Mouse (Mus musculus) c-Kit-negative CD71-positive TER-119-positive erythroid progenitor cells, embryonic 14.5 days (primary cell): Measurements from ENCODE around the gene Prss34.

Experiments
- DNase-seq: peaks from one replicate; pipeline ENCODE4 v3.0.0-alpha.2; 2013; ENCODE audit warnings: low read depth, low spot score

Prss34 gene

GRCm38 (mm10) chr17:25298094-25298493 lies at the start of gene Prss34:
Gene Prss34, plus strand, starts transcription at chr17:25298394.
- DNase-seq = no peak

- no peak for DNase-seq
Measured at GRCm38 (mm10) chr17:25250181-25250835, 47.9 kb upstream of the Prss34 start.

GRCm38 (mm10) chr17:25252643-25253042 lies 45.6 kb upstream of the Prss34 start:
- no peak for DNase-seq

- DNase-seq = no peak
Measured at GRCm38 (mm10) chr17:25253760-25254159, 44.4 kb upstream of the Prss34 start.

DNA sequence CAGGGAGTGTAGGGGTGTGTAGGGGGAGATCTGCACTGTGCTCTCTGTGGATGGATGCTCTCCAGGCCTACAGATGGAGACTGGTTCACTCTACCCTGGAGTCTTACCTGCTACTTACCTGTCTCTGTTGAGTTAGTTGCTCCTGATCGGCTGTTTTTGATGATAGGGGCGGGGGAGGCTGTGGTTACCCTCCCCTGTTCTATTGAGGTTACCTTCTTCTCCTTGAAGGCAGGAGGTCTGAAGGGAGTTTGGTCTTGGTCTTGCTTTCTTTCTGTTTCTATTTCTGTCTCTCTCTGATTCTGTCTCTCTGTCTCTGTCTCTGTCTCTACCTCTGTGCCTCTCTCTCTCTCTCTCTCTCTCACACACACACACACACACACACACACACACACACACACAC lies 43.1 kb upstream of the Prss34 start:
- DNase-seq = no peak

DNA sequence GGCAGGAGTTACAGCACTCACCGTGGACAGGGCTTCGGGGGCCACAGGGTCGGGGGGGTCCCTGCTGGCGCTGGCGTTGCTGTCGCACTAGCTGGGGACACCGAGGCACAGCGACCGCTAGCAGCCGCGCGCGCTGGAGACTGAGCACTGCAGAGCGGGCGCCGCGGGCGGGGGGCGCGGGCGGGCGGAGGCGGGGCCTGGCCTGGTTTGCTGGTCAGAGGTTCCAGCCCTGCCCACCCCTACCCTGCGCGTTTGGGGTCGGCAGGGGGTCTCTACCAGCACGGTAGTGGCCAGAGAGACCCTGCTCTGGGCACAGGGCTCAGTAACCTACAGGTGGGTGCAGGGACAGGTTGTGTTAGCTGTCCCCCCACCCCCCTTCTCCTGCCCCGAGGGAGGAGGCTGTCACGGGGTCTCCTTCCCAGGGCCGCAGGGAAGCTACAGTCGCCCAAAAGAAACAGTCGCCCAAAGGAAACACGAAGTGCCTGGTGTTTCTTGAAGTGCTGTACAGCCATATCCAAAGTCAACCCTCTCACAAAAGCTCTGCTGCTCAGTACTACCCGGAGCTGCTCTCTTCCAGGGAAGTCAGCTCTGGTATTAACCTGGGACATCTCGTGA lies 41.9 kb upstream of the Prss34 start, which contains the start of gene Baiap3:
Baiap3 (minus strand) TSS at position 225 of the 615 bp plus-strand sequence.
- DNase-seq = no peak

- DNase-seq = no peak
Measured at GRCm38 (mm10) chr17:25257804-25258261, 40.4 kb upstream of the Prss34 start.

DNA sequence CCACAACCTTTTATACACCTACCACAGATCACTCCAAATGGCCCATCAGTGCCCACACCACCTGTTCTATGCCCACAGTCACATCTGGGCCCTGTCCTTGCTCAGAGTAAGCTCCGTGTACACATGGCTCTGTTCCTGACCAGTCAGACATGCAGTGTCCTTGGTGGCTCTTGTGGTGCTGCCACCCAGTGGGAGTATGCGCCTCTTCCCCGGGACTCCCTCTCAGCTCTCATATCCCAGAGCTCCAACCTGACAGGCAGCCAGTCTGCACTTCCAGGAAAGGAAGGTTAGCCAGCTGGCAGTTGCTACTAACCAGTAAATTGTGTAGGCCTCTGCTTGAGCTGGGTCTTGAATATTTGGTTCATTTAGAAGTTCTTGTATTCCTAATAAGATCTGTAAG lies 33.7 kb upstream of the Prss34 start:
- DNase-seq = no peak

- no peak for DNase-seq
Measured at GRCm38 (mm10) chr17:25270795-25271335, 27.3 kb upstream of the Prss34 start.

- peak; percentile 52 for DNase-seq
Measured at GRCm38 (mm10) chr17:25272326-25272725, 25.9 kb upstream of the Prss34 start.

DNA sequence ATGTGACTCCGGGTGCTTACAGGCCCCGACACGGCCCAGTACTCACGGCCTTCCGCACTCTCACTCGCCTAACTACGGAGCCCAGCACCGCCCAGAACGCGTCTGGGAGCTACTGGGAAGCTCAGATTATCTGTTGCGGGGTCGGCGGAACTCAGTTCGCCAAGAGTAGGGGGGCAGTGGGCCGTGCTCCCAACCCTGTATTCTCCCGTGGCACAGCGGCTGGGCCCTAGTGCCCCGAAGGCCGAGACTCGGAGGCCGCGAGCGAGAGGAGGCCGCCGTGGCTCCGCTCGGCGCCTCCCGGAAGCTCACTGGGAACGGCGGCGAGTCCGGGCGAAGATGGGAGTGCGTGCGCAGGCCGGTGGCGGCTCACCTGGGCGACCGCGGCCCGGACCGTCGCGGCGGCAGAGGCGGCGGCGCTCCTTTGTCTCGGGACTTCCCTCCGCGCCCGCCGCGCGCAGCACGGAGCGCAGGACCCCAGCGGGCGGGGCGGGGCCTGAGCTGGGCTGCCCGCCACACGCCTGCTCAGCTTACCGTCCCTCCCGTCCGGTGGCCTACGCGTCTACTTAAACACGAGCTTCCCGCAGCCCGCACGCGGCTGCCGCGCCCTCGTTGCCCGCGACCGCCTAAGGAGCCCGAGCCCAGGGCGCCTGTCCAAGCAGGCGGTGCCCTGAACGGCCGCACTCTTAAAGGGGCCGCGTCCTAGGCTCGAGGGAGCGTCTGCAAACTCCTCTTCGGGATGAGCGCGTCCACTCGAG lies 25.1 kb upstream of the Prss34 start:
- peak; percentile 45 for DNase-seq

GRCm38 (mm10) chr17:25273706-25274501 lies 24.3 kb upstream of the Prss34 start:
- DNase-seq = peak; percentile 98

DNA sequence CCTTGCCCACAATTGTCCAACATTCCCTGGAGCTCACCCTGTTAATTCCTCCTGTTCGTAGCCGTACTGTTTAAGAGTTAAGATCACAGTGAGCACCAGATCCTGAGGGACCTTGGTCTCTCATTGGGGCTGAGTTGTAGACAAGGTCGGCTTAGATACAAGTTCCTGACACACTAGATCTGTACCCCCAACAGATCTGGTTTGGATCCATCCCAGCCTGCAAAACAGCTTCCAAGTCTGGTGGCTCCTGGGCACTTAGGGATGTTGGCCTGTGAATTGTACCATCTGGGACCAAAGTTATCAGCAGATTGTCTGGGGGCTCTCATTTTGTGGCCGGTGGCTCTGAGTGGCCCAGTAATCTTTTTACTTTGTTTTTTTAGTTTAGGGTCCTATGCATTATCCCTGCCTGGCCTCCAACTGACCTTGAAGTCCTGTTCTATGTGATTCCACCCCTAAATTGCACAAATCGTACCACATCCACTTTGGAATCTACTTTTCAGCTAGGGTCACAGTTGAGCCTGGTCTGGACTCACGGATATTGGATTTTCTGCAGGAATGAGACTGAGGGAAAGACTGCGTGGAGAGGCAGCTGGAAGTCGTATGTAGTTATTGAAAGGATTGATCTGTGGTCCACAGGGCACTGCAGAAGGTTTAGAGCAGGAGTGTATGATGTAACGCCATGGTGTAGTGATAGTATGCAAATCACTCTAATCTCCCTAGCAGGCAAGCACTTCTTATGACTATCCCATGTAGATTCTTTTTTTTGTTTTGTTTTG lies 23.4 kb upstream of the Prss34 start, which contains the start of gene Ube2i:
Ube2i (minus strand) TSS at position 52 of the 776 bp plus-strand sequence.
- no peak for DNase-seq

DNA sequence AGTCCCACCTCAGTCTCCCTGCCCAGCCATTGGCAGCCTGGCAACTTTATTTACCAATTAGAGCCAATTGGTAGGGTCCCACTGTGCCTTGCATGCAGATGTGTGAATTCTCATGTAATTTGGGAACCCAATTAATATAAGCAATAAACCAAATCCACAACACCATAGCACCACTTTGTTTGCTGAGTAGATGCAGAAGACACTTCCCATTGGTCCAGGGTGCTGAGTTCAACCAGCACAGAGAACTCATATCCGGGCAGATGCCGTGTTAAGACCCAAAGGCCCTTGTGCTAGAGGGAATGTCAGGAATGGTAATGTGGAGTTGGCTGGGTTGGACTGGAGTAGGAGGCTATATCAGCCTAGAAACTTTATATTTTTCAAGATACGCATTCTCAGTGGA lies 22.4 kb upstream of the Prss34 start:
- DNase-seq = no peak

- peak; percentile 52 for DNase-seq
Measured at GRCm38 (mm10) chr17:25282133-25282532, 16.1 kb upstream of the Prss34 start.

DNA sequence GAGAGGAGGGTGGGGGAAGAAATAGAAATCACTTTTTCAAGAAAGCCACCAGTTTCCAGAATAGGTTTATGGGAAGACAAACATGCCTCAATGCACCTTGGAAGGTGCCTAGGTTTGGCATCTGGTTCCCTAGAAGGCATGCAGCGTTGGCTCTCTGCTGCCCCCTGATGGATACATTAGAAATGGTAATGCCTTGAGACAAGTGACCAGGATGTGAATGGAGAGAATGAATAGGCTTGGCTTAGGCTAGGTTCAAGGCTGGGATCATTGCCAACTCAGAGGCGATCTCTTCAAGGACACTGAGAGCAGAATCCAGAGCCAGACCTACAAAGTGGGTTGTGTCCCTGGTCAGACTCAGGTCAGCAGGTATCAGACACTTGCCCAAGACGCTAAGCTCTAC lies 13.2 kb upstream of the Prss34 start:
- peak; percentile 67 for DNase-seq

DNA sequence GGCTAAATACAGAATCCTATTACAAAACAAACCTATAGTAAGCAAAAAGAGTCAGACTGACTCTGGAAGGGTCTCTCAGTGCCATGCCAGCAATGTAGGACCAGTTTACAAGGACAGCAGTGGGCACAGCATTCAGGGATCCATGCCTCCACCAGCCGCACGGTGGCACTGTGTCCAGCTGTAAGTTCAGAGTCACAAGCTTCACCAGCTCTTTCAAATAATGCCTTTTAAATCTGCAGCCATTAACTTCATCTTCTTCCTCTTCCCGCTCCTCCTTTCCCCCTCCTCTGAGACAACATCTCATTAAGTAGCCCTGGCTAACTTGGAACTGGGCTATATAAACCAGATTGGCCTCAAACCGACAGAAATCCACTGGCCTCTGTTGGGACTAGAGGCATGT lies 9.4 kb upstream of the Prss34 start:
- no peak for DNase-seq

GRCm38 (mm10) chr17:25290411-25290810 lies 7.8 kb upstream of the Prss34 start:
- no peak for DNase-seq

DNA sequence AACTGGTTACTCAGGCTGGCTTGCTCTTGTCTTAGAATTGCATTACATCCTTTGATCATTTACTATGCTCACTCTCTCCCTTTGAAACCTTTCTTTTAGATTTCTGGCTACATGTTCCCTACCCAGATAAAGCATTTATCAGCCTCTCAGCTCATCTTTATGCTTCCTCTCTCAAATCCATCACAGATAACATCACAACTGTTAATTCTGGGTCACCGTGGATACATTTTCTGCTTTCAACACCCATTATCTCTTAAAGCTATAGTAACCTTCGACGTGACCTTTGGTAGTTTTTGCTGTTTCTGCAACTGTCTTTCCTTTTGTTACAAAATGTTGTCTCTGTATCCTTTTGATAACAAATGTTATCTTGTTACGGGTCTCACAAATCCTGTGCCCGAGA lies 4.7 kb upstream of the Prss34 start:
- DNase-seq = no peak

- no peak for DNase-seq
Measured at GRCm38 (mm10) chr17:25294111-25294510, 4.1 kb upstream of the Prss34 start.

- no peak for DNase-seq
Measured at GRCm38 (mm10) chr17:25308346-25308745, 10.2 kb downstream of the Prss34 start, which contains the start of gene Prss28. Gene Prss28, plus strand, starts transcription at chr17:25308646.
